Mouse (Mus musculus) layer of hippocampus, adult 11-12 months (tissue): ENCODE measurements around the gene Mecom.

Experiments
- DNase-seq: peaks from one replicate; pipeline ENCODE4 v3.0.0; 2022; ENCODE audit warnings: low spot score

The Mecom gene

GRCm38 (mm10) chr3:30514051-30514754 lies 33.6 kb downstream of the Mecom start:
- DNase-seq: no peak

GRCm38 (mm10) chr3:30513314-30513997 lies 34.4 kb downstream of the Mecom start:
- no peak for DNase-seq

- DNase-seq: no peak
Observed at GRCm38 (mm10) chr3:30512459-30513030, 35.3 kb downstream of the Mecom start.

- DNase-seq: no peak
Observed at GRCm38 (mm10) chr3:30511796-30512195, 36.0 kb downstream of the Mecom start.

- no peak for DNase-seq
Observed at GRCm38 (mm10) chr3:30511062-30511640, 36.7 kb downstream of the Mecom start.

- no peak for DNase-seq
Observed at GRCm38 (mm10) chr3:30510646-30511045, 37.2 kb downstream of the Mecom start.

GRCm38 (mm10) chr3:30510105-30510504 lies 37.7 kb downstream of the Mecom start:
- no peak for DNase-seq

GRCm38 (mm10) chr3:30508930-30509910 lies 38.6 kb downstream of the Mecom start:
- DNase-seq: no peak

GRCm38 (mm10) chr3:30508296-30508929 lies 39.4 kb downstream of the Mecom start:
- DNase-seq: no peak

GRCm38 (mm10) chr3:30507576-30508295 lies 40.1 kb downstream of the Mecom start:
- DNase-seq: no peak

- DNase-seq: no peak
Observed at GRCm38 (mm10) chr3:30507028-30507575, 40.7 kb downstream of the Mecom start.

- DNase-seq: no peak
Observed at GRCm38 (mm10) chr3:30506329-30507027, 41.3 kb downstream of the Mecom start.

- no peak for DNase-seq
Observed at GRCm38 (mm10) chr3:30505741-30506251, 42.0 kb downstream of the Mecom start.

GRCm38 (mm10) chr3:30504561-30504960 lies 43.2 kb downstream of the Mecom start:
- DNase-seq: no peak

- no peak for DNase-seq
Observed at GRCm38 (mm10) chr3:30503821-30504220, 44.0 kb downstream of the Mecom start.

GRCm38 (mm10) chr3:30498202-30498828 lies 49.5 kb downstream of the Mecom start:
- no peak for DNase-seq

GRCm38 (mm10) chr3:30494371-30494770 lies 53.4 kb downstream of the Mecom start:
- DNase-seq: no peak

GRCm38 (mm10) chr3:30488808-30489207 lies 59.0 kb downstream of the Mecom start:
- DNase-seq: no peak

- no peak for DNase-seq
Observed at GRCm38 (mm10) chr3:30486422-30486821, 61.4 kb downstream of the Mecom start.
